Mouse (Mus musculus) liver, adult 2 months (tissue): ENCODE results near the gene Tst.

Source experiments
- CTCF ChIP-seq: fragments of 200-500 bp; IDR thresholded peaks from 2 replicates; pipeline ENCODE4 v1.5.1; 2011; ENCODE audit warnings: low read depth, low read length, control low read depth
- POLR2A ChIP-seq: fragments of 200-500 bp; IDR thresholded peaks from 2 replicates; pipeline ENCODE4 v1.6.1; 2011; ENCODE audit warnings: low read length, control low read depth; ENCODE audit not compliant: insufficient read depth; ENCODE audit errors: extremely low read depth

DNA sequence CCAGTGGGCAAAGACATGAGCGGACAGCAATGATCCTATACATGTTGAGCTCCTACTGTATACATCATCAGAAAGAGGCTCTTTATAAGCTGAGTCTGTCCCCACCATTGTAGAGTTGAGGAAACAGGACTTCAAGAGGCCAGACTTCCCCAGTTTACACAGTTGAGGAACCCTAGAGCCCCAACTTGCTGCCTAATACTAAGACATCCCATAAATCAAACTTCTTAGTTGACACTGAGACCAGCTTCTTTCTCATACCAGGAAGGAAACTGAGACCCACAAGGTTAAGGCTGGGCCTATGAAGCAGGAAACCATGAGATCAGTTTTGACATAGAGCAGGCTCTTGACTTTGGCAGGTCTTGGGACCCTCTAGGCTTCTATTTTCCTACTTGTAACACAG lies 20.1 kb downstream of the Tst start:
- TF ChIP-seq CTCF = no peak
- TF ChIP-seq POLR2A = no peak
